ENCODE assay signal across 8 mouse cellular contexts in the genomic region with DNA sequence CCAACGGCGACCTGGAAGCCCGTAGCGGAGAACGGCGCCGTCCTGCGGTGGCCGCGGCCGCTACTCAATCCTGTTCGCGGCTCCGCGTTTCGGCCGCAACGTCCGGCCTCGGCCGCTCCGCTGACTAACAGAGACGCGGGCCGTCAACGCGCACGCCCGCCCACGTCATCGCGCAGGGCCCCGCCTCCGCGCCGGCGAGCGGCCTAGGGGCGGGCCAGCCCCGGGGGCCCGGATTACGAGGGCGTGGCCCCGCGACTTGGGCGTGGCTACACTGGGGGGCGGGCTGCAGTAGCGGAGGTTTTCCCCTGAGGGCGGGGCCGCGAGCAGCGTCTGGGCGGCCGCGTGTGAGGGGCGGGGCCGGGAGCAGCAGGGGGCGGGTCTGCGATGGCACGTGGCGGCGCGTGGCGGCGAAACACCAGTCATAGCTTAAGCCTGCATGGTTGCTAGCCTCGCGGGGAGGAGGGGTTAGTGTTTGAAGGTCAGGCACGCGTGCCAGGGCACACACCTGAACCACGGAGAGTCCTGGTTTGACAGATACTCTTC. TPM values are rescaled to one million over a fixed set of nuclear protein-coding genes. Genes with fewer than 3 reads are reported as not detected.
DNase-seq lines count a peak whose midpoint lies in the region; ATAC-seq and TF ChIP-seq lines count a peak whose summit lies in the region.

A gene (minus strand): TSS at position 132 of the 543 bp plus-strand sequence.

- H3K27ac ChIP-seq in cortical plate, adult 2 months (ENCODE audit: insufficient read depth, low read length), result peak within 1 kb of the TSS; percentile 80

- TF ChIP-seq POLR2A in cortical plate, adult 2 months (IDR thresholded peaks at IDR 0.05; ENCODE audit: extremely low read depth, insufficient read depth, low read length), result peak; percentile 86

- peaks cover 5% of the 10 kb centered on the region; the same call in 1 of the 2 replicates for H3K4me1 ChIP-seq in cortical plate, adult 2 months (ENCODE audit: control insufficient read depth, insufficient read depth, low read length)

- intact Hi-C loops in left cerebral cortex, postnatal 10 days (cut with DNase I), result no loop called here

- ATAC-seq in activated CD4-positive, CD25-positive, alpha-beta regulatory T cell, adult 4 months, result peak; percentile 89
- peak; percentile 88 for ATAC-seq in inflammation-experienced regulatory T-cells, adult 6 months
- ATAC-seq in megakaryocyte-erythroid progenitor cell, adult 5-6 weeks (replicated peaks; ENCODE audit: low FRiP score, low TSS enrichment, poor library complexity, severe bottlenecking), result peak; percentile 93

- peak; percentile 99 for DNase-seq in gastrocnemius, postnatal 10 days
- DNase-seq in left cerebral cortex, postnatal 10 days (ENCODE audit: extremely low spot score in 1 of 2, low spot score in 2 of 2), result peak; percentile 93 to 98
- DNase-seq in right cerebral cortex, postnatal 25 days, result peak; percentile 98
- DNase-seq in urinary bladder, postnatal 4 days (ENCODE audit: low spot score in 2 of 2), result peak; percentile 98

- peak within 1 kb of the TSS; percentile 97 for H3K4me3 ChIP-seq in cortical plate, adult 2 months (ENCODE audit: insufficient read depth, low read length)

- no peak for TF ChIP-seq CTCF in cortical plate, adult 2 months (IDR thresholded peaks at IDR 0.05; ENCODE audit: extremely low read depth, insufficient read depth, low read length)

RNA-seq across cellular contexts. Expression of the gene that starts here (rescaled TPM):
- polyA plus RNA-seq in activated CD4-positive, CD25-positive, alpha-beta regulatory T cell, adult 4 months (2017; shearing (Covaris generic)), result 10 to 100 TPM in 1 of 2 experiments, 1 to 10 TPM in 1; 9.8 to 12.4 TPM
- 62.8 and 63.3 TPM in 2 replicates for polyA plus RNA-seq in cortical plate, adult 2 months (2012; rRNA removed)
- total RNA-seq in gastrocnemius, postnatal 10 days (2021), result 10 to 100 TPM; 30.9 to 35.2 TPM
- 10 to 100 TPM; 11.8 to 18.0 (median 14.0) TPM for polyA plus RNA-seq in inflammation-experienced regulatory T-cells, adult 6 months (2017; shearing (Covaris generic))
- total RNA-seq in left cerebral cortex, postnatal 10 days (2021), result 100 to 1,000 TPM; 176 to 186 TPM
- 20.9 and 27.2 TPM in 2 replicates for total RNA-seq in megakaryocyte-erythroid progenitor cell, adult 5-6 weeks (2014; fragmentation: Nextera tagmentation)
- total RNA-seq in megakaryocyte-erythroid progenitor cell, adult 5-6 weeks (2017), result 48.4 and 53.9 TPM in 2 replicates

Comparison
In these comparisons a context has a peak if more than half of its experiments do, and no peak if none do; other contexts are left out.
1. Peak in every context shown above with its lines: DNase-seq, ATAC-seq, H3K4me3 ChIP-seq and H3K27ac ChIP-seq.